Mouse (Mus musculus) frontal cortex, adult 2 months (tissue): ENCODE results near the gene Gm20661. TPM values are rescaled to one million over a fixed set of nuclear protein-coding genes. Genes with fewer than 3 reads are reported as not detected.
"Not testable (repeated sequence)": the region's sequence is repeated elsewhere in the genome, so short reads cannot be mapped to it uniquely, and the experiment has no call there.

Experiments
- DNase-seq, 2 experiments: peaks; one replicate each; pipeline ENCODE4 v3.0.0; 2022; ENCODE audit warnings: low spot score in 1 of 2; ENCODE audit errors: extremely low spot score in 1 of 2
- polyA plus RNA-seq: library from polyadenylated mRNA; depleted of rRNA; stranded (reverse); fragments of >200 nt; gene quantifications from 2 replicates; pipeline ENCODE4 v1.2.3, GENCODE M21; 2012; rRNA removed

The Gm20661 gene
- polyA plus RNA-seq, 1 experiment = 0.18 TPM

DNA sequence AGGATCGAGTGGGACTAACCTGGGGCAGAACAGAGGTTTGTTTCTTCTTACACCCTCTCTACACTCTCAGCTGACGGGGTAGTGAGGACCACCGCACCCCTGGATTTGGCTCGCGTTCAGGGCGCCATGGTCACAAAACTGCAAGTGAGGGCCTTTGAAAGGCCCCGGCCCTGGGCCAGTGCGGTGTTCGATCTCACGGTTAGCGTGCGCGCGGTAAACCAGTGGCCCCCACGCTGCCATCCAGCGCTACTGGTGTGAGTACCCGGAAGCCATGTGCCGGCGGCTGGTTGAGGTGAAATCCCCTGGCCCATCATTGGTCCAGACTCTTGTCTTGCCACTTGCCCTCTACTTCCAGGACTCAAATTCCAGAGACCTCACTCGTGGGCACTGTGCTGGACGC is 12.7 kb downstream of the Gm20661 start:
- DNase-seq = no peak

DNA sequence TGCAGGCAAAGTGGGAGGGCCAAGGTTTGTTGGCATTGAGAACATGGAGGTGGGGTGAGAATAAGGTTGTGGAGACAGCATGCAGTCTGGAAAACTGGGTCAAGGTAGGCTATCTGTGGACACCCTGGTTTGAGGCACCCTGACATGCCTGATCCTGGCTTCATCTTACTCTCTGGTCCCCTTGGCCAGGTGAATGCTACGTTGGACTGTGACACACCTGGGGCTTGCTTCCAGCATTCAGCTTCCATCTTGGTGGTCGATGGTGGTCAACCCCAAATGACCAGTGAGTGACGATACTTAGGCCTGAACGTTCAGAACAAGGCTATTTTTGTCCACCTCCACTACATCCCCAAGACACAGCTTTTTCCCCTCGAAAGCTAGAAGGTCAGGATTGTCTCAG is 13.2 kb downstream of the Gm20661 start, which contains the start of gene Gm20662:
Gene Gm20662, plus strand, starts transcription at position 301 of the 400 bp plus-strand sequence.
- no peak for DNase-seq

DNA sequence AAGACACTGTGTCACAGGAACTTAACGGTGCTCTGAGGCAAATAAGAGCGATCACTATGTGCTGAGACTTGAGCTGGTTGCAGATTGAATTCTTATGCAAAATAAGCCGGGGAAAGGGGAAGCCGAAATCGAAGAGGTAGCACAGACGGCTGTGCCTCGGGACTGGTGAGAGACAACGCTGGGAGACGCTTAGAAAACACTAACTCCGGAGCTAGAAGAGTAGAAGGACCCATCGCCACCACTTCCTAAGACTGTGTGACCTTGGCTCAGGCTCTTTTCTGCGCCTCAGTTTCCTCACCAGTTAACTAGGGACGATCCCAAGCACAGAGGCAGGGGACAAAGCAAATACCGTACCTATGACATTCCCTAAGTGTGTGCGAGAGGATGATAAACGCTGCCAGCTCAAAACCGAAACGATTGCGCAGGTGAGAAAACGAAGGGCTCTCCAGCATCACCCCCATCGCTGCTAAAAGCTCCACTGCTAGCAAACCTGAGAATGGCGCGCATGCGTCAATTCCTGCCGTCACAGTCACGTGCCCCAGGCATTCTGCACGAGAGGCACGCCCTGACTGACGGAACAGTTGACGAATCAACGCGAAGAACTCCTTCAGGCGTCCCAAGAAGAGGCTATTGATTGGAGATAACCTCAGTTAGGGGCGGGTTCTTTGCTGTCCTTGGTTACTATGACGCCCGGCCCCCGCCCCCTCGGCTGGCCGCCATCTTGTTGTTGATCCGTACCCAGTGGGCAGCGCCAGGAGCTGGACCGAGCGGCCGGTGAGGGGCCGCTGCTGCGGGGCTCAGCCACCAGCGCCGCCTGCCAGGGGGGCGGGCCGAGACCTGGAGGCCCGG is 19.3 kb downstream of the Gm20661 start, which contains the start of gene Ip6k1:
Gene Ip6k1, plus strand, starts transcription at position 580 of the 849 bp plus-strand sequence.
- DNase-seq = peak; percentile 100

DNA sequence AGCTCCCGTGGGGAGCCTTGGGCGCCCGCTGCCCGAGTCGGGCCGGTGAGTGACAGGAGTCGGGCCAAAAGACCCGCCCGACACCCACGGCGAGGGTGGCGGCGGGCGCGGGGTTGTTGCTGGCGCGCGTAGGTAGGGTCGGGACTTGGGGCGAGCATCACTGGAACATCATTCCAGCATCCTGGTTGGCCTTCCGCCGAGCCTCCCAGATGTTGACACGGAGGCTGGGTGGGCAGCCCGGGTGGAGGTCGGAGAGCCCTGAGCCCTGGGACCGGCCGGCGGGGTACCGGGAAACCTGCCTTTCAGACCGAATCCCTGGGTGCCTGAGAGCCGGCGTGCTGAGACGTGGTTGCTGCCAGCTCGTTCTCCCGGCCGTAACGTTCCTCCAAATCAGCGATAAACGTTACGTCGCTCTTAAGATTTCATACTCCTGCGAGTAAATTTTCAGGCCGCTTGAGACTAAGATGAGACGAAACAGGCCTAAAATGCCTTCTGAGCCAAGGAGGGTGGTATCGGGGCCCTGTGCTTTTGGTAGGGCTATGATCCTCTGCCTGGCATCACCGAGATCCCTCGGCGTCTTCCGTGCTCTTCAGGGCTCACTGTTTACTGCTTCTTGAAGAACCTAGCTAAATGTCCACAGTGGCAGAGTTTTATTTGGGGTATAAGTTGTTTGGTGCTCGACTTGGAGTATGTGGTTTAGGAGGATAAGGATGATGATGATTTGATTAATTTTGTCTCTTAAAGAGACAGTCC is 20.1 kb downstream of the Gm20661 start:
- DNase-seq = peak in 1 of 2 experiments; percentile 24

DNA sequence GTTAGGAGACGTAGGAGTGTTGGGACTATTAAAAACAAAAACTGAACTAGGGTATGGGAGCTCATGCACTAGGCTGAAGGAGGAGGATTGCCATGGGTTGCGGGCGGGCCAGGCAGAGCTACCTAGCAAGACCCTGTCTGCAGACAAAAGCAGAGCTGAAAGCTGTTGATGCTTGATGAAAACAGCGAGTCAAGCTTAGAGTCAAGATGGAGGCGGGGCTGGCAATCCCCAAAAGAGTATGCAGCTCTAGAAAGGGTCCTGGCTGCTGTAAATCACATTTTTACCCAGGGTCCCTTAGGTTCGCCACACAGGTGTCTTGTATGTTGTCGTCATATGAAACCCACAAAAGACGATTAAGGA is 20.7 kb downstream of the Gm20661 start:
- DNase-seq = peak in 1 of 2 experiments; percentile 14

DNA sequence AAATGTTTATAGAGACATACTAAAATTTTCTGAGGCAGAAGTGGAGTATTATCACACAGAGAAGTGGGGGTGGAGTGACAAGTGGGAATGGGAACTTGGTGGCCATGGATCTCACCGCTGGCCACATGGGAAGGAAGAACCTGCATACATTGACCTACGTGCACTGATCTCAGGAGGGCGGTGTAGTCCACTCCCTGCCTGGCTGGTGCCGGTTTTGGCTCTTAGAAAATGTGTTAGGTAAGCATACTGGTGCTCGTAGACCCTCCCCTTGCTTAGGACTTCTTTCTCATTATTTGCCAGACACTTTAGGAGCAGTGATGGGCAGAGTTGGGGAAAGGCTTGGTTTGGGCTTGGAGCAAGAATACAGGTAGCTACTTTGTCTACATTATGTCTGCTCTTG is 25.2 kb downstream of the Gm20661 start:
- no peak for DNase-seq

DNA sequence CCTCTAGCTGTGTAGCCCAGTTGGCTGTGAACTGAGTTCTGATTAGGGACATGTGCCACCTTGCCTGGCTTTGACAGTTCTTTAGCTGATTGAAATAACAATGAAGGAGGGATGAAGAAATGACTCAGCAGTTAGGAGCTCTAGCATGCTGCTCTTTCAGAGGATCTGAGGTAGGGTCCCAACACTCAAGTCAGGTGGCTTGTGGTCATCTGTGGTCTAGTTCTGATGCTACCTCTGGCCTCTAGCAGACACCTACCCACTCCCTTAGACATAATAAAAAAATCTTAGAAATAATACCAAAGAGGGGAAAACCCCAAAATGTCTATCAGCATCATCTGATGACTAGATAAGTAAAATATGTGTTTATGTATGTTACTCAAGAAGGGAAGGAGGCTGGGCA is 27.5 kb downstream of the Gm20661 start:
- DNase-seq = no peak

DNA sequence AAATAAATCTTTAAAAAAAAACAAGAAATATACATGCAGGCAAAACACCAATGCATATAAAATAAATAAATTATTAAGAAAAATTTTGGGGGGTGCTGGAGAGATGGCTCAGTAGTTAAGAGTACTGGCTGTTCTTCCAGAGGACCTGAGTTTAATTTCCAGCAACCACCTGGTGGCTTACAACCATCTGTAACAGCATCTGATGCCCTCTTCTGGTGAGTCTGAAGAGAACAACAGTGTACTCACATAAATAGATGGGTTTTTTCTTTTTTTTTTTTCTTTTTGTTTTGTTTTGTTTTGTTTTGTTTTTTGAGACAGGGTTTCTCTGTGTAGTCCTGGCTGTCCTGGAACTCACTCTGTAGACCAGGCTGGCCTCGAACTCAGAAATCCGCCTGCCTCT is 30.7 kb downstream of the Gm20661 start:
- not testable (repeated sequence) for DNase-seq

DNA sequence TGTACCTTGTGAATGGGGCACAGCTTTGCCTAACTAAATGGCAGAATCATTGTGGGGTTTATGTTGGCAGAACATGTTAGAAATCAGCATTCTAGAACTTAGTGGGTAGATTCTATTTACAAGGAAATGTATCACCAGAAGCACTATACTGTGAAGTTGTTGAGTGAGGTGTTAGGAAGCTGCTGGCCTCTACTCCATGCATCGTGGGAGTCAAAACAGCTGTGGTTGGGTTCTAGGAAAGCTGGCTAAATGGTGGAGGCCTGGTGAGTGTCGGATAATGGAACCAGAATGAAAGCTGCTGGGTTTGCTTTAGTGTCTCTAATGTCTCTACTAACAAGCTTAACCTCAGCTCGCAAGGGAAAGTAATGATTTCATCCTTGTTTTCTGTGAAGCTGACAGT is 34.3 kb downstream of the Gm20661 start:
- peak in 1 of 2 experiments; percentile 54 for DNase-seq

DNA sequence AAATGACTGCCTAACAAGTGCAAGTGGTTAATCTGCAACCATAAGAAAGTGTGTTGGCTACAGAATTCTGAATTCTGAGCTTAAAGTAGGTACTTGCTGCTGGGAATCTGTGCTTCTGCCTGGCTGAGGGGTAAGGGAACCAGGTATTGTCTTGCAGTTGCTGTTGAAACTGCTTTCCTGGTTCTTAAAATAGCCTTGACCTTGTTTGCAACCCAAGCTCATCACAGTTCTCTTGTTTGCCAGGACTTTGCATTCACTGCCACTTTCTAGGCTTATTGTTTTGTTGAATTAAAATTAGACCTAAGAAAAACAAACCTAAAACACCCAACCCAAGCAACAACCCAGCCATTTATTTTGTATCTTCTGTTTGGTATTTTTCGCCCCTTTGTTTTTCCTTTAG is 37.9 kb downstream of the Gm20661 start:
- DNase-seq = no peak

DNA sequence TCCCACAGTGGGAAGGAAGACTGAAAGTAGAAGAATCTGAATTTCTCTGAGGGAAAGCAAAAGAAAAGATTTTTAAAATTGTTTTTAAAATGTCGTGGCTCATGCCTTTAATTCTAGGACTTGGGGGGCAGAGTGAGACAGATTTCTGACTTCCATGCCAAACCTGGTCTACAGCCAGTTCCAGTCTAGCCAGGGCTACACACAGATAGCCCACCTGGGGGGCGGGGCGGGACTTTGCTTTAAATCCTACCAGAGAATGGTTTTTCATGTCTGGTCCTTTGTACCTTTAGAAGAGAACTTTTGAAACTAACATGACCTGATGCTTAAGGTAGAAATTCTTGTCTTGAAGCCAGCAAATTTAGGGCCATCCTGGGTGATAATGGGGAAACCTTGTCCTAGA is 40.4 kb downstream of the Gm20661 start:
- DNase-seq = no peak

DNA sequence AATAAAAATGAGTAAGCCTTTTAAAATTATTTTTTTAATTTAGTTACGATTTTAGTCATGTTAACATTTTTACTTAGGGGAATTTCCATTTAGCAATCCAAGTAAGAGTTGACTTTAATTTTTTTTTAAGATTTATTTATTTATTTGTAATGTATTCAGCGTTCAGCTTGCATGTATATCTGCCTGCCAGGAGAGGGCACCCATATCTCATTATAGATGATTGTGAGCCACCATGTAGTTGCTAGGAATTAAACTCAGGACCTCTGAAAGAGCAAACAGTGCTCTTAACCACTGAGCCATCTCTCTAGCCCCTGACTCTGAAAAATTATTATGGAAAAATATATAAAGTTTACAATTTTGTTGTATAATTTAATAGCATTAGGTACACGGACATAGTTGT is 43.7 kb downstream of the Gm20661 start:
- DNase-seq = no peak

DNA sequence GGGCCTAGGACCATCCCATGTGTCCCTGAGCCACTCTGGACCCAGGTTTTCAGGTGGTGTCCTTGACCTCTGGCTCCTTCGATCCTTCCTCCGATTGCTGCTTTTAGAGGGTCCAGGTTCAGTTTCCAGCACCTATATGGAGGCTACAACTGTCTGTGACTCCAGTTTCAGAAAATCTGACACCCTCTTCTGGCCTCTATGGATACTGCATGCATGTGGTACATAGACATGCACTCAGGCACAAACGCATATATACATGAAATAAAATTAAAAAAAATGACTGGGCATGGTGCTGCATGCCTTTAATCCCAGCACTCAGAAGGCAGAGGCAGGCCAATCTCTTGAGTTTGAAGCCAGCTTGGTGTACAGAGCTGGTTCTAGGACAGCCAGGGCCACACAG is 45.0 kb downstream of the Gm20661 start:
- DNase-seq = no peak

DNA sequence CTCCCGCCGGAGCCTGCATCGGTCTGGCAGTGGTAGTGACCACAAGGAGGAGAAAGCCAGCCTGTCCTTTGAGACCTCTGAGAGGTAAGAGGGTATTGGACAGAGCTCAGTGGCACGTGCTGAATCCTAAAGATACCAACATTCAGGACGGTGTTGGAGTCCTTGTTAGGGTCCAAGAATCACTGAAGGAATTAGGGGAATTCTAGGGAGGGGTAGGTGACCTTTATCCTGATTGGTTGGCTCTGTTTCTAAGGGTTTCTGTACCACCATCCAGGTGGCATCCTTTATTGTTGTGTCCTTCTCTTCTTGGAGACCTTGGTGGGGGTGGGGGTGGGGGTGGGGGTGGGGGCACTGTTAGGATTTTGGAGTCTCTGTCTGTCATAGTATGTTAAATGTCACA is 49.3 kb downstream of the Gm20661 start:
- DNase-seq = no peak

DNA sequence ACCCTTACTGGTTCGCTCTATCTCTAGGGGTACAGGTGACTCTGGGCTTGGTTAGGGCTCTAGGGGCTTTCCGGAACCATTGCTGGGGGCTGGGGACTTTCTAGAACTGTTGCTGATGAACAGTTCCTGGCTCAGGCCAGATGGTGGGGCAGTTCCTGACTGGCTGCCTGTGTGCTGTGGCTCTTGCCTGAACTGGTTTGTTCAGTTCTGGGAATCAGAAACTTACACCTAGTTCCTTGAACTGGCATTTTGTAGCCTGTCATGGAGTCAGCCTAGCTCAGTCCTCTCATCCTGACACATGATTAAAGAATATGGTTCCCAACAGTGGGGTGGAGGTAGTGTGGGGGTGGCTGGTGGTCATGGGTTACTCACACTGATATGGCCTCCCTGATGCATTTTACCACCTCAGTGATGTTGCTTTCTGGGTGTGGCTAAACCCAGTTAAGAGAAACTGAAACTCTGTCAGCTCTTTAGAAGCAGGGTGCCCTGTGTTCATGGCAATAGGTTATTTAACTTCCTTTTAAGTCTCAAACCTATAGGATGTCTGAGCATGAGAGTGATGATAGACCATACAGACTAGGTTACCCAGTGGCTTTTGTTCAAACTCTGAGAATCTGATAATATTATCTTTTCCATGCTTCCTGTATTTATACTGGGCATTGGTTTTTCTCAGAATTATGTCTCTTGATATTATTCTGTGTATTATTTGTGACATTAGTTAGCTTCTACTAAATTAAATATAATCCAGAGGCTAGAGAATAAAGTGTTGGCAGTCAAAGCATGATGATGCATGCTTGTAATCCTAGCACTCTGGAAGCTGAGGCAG is 52.7 kb downstream of the Gm20661 start:
- no peak for DNase-seq

Other genes with a start within 250 kb of the Gm20661 start
- gene Rbm5, start 212.1 kb upstream of the Gm20661 start, polyA plus RNA-seq = 152 and 180 TPM in 2 replicates
- gene Rbm6, start 109.8 kb upstream of the Gm20661 start, polyA plus RNA-seq = 70.3 and 70.8 TPM in 2 replicates
- 28.2 and 28.5 TPM in 2 replicates for gene Mon1a, start 94.9 kb upstream of the Gm20661 start, polyA plus RNA-seq
- 1.2 and 2.1 TPM in 2 replicates for gene Mst1r, start 76.2 kb upstream of the Gm20661 start, polyA plus RNA-seq
- not detected in 2 replicates for gene Actl11, start 54.6 kb upstream of the Gm20661 start, polyA plus RNA-seq
- gene Camkv, start 47.4 kb upstream of the Gm20661 start, polyA plus RNA-seq = 405 and 456 TPM in 2 replicates
- gene Traip, start 32.9 kb upstream of the Gm20661 start, polyA plus RNA-seq = 21.0 and 21.2 TPM in 2 replicates
- gene Uba7, start 7.6 kb upstream of the Gm20661 start, polyA plus RNA-seq = 15.6 and 16.7 TPM in 2 replicates
- 6.1 and 8.2 TPM in 2 replicates for gene Inka1, start 2.8 kb downstream of the Gm20661 start, polyA plus RNA-seq
- gene Cdhr4, start 9.4 kb downstream of the Gm20661 start, polyA plus RNA-seq = 1.5 and 2.8 TPM in 2 replicates
- gene Gm20662, start 13.3 kb downstream of the Gm20661 start, polyA plus RNA-seq = 7.1 and 7.7 TPM in 2 replicates
- gene Ip6k1, start 19.4 kb downstream of the Gm20661 start, polyA plus RNA-seq = 213 and 222 TPM in 2 replicates
- 13.7 and 37.5 TPM in 2 replicates for gene Gmppb, start 66.2 kb downstream of the Gm20661 start, polyA plus RNA-seq
- 1.4 and 1.6 TPM in 2 replicates for gene Amigo3, start 70.1 kb downstream of the Gm20661 start, polyA plus RNA-seq
- 0.04 and 0.19 TPM in 2 replicates for gene Mst1, start 97.4 kb downstream of the Gm20661 start, polyA plus RNA-seq
- gene Rnf123, start 100.3 kb downstream of the Gm20661 start, polyA plus RNA-seq = 87.8 and 92.0 TPM in 2 replicates
- 32.7 and 32.9 TPM in 2 replicates for gene Apeh, start 111.5 kb downstream of the Gm20661 start, polyA plus RNA-seq
- gene Bsn, start 207.3 kb downstream of the Gm20661 start, polyA plus RNA-seq = 95.0 and 100 TPM in 2 replicates